Mouse (Mus musculus) retina, postnatal 1 day (tissue): Measurements from ENCODE around the gene Gm29776.

Experiments
- DNase-seq: peaks from one replicate; pipeline ENCODE4 v3.0.0-alpha.2; 2012

Gm29776 gene

DNA sequence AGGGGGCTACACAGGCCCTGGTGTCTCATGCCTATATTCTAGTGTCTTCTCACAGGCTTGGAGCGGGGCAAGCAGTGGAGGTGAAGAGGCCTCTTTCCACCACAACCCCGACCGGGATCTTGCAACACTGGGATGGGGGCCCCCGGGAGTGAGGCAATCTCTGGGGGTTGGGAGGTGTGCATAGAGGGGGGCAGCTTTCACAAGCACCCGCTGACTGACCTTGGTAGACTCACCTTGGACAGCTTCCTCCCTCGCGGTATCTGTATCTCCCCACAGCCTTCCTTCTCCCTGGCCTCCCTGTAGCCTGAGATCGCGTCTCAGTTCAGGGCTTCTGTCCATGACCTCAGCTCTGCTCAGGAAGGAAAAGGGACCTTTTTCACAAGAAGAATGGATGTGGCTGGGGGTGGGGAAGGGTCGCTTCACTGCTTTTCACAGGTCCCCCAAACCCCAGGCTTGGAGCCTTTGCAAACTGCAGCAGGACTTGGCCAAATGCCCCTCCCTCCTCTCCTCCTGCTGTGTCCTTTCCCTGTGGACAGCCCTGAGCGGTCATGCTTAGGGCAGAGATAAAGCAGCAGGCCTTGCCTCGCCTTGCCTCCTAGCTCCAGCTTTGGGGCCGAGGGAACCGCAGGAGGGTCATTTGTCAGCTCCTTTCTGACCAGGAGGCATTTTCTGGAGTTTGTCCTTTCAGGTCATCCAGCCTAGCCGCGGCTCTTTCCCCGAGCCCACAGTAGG lies 8.1 kb upstream of the Gm29776 start:
- DNase-seq: no peak

DNA sequence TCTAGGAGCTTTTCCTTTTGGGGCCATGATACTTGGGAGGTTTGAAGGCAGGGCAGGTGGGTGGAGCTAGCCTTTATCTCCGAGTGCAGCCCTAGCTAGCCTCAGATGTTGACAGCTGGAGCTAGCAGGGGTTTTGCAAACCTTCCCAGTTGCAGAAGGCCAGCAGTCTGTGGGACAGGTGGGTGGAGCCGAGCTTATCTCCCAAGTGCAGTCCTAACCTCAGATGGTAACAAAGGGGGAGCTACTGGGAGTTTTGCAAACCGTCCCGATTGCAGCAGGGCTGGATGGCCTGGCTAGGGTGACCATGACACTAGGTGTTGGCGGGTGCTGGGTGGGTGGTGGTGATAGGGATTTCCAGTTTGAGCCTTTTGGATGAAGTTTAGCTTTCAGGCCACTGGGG lies 7.2 kb upstream of the Gm29776 start:
- DNase-seq: no peak

DNA sequence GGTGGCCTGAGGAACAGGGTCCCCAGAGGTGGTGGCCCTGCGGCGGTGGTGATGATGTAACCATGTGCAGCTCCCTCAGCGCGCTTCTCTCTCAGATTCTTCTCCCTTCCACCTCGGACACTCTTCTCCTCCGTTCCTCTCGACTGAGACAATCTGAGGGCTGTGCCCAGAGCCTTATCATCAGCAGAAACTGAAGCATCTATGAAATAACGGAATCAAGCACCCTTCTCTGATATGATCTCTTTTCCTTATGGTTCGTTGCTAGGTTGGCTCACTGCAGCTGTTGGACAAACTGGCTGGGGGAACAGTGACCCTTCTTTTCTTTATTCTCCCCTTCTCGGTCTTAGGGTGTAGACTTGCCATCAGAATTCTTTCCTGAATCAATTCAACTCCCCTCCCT lies 4.6 kb upstream of the Gm29776 start:
- no peak for DNase-seq

DNA sequence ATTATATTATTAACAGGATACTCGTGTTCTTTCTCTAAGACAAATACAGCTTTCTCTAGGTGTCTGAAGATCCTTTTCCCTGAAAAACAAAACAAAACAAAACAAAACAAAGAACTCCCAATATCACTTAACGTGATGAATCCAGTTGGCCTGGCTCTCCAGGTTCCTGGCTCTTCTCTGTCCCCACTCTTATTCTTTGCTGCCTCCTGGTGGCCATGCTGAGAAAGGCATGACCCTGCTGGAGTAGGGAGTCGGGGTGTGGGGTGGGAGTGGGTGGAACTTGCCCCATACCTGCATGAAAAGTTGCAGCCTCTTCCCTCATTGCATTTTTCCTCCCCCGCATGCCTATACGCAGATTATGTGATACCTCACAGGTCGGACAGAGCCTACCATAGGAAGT lies 2.7 kb upstream of the Gm29776 start:
- DNase-seq: peak; percentile 85

DNA sequence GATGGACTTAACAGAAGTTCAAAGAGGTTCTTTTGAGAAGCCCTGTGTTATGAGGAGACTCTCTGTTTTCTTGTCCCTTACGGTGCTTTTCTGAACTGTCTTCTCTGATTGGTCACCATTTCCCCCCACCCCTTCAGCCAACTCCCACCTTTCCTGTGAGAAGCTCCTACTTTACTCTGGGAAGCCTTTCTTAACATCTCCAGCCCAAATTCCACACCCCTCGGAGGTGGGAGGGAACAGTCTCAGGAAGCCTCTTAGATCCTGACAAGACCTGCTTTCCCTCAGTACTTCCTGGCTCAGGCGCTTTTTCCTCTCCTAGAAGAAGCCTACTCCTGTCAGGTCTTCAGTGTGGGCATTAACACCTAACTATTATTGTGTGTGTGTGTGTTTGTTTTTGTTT lies 953 bp upstream of the Gm29776 start:
- no peak for DNase-seq

DNA sequence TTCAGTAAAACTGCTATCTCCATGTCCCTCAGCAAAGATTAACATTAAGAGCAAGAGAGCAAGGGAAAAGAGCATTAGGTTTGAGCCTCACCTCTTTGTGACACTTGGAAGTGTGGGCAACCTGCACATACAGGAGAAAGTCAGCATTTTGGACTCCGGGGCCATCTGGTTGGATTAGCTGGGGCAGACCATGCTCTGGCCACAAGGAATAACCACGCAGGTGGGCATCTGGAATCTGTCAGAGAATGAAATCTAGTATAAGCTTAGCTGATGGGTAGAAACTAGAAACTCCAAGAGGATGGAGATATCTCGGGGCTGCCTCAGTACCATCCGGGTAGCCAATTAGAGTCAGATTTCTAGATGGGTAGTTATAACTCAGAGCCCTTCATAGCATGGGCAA lies 1.9 kb downstream of the Gm29776 start:
- DNase-seq: no peak

DNA sequence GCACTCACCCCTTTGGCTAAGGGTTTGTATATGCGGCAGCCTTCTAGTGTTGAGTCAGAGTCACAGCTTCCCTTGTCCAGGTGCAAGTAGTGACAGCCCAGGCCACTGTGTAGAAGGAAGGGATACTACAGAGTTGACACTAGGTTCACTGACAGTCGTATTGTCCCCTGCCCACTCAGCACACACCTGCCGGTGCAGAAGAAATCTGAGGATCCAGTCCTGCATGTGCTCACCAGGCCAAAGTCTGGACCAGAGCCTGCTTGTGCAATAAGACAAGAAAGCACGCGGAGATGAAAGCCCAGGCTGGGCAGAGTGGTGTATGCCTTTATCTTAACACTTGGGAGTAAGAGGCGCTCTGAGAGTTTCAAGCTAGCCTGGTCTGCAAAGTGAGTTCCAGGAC lies 3.6 kb downstream of the Gm29776 start:
- no peak for DNase-seq

DNA sequence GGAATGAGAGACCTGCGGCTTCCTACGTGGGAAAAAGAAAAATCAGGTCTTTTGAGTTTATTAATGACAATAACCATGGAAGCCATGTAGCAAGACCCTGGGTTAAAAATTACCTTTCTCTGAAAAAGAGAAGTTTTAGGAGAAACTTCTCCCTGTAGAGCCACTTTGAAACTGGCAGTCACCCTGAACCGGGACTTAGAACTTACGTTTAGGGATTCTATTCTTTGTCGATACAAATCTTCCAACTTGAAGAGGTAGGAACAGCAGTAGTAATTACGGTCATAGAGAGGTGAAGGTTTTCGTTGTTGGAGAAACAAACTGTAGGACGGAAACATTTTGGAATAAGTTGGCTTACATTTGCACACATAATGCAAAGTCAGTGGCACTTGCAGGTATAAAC lies 11.4 kb downstream of the Gm29776 start:
- DNase-seq: no peak

DNA sequence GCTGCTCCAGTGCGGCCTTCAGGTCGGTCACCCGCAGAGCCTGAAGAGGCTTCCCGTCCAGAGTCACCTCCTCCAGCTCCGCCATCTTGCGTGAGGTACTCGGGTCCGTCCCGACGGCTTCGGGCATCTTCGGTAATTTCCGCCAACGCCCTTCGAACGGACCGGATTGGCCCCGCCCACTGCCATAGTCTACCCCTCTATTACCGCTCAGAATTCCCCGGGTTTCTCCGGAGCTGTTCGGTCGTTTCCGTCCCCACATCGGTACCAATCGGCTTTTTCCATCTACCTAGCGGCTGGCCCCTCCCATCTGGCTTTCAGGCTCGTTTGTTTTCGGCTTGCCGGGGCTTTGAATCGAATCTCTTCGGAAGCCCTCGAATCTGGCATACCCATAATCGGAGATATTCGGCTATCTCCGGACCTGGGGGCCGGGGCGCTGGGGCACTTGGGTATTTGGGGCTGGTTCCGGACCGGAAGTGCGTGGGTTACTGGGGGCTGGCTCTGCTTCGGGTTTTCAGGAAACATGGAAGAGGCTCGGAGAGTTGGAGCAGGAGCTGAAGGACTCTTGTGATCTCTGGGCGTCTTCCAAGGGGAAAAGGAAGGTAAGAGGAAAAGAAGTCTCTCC lies 12.0 kb downstream of the Gm29776 start, which contains the start of gene Acin1:
Gene Acin1, minus strand, starts transcription at position 410 of the 622 bp plus-strand sequence.
- peak; percentile 100 for DNase-seq

DNA sequence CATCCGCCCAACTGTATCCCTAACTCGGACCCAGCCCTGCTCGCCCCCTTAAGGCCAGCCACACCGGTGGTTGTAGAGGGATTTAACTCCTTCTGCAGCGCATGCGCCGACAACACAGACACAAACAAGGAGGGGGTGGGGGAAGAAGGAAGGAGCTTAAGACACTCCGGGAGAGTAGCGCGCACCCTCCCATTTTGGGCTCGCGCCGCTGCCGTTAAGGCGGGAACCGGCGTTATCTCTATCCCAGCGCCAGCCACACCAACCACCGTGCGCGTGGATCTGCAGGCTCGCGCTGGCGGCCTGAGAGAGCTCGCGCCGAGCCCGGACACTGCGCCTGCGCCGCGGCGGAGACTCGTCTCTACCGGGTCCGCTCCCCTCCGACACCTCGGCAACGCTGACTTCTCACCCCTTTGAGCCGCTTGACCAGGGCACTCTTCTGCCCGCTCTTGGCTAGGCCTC lies 12.5 kb downstream of the Gm29776 start, which contains the start of gene 1700123O20Rik:
Gene 1700123O20Rik, plus strand, starts transcription at position 154 of the 459 bp plus-strand sequence.
- peak; percentile 95 for DNase-seq

DNA sequence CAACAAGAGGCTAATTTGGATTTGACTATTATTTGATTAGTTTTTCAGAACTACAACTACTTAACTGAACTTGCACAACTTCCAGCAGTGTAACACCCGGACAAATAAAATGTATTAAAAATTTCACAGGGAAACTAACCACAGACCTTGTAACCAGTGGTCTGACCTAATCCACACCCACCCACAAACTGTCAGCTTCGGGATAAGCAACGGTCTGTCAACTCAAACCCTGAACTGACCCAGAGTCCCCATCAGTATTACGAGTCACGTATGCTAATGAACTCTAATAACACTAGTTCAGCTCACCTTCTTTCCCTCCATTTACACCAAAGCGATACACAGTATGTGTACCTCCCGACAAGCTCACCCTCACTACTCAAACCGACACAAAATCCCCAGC lies 13.2 kb downstream of the Gm29776 start:
- DNase-seq: no peak

DNA sequence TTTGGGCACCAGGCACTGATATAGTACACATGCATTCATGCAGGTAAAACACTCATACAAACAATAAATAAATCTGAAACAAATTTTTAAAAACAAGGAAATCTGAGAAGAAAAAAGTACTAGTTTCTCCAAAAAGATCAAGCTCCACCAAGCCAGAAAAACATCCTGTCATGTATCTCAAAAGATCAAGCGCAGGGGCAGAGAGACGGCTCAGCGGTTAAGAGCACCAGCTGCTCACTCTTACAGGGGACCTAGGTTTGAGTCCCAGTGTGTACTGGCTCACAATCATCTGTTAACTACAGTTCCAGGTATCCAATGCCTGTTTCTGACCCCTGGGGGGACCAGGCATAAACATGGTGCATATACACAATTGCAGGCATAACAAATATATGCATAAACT lies 16.2 kb downstream of the Gm29776 start:
- DNase-seq: no peak

DNA sequence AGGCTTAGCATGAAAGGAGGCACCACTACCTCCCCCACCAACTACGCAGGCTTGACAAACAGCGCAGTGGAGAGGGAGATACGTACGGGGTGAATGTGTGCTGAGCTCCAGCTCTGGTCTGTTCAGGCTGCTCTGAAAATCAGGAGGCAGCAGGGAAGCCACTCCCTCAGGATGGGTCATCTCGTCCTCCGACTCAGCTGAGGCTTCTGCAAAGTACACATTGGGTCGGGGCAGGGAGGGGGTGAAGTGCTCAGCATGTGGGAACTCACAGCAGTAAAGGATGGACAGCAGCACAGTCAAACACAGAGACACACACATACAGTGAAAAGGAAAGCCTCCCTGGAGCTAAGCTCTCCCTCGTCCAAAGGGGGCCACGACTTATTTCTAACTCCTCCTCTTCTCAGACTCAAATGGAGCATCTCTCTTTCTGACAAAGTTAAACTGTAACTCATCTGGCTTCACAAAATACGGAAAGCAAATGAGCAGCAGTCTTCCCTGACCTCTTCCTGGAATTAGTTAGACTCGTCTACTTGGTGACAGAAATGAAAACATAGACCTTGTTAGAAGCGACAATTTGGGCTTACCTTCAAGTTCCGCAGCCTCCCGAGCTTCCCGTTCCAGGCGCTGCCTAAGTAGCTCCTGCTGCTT lies 19.9 kb downstream of the Gm29776 start:
- DNase-seq: no peak

DNA sequence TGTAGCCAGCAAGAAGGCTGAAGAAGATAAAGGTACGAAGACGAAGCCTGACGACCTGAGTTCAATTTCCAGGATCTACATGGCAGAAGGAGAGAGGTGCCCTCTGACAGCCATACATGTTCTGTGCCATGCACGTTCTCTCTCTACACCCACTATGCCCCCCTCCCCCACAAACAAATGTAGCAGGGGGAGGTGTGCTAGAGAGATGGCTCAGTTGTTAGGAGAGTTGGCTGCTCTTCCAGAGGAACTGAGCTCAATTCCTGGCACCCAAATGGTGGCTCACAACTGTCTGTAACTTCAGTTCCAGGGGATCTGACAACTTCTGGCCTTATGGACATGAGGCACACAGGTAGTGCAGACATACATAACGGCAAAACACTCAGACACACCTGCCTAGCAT lies 22.3 kb downstream of the Gm29776 start:
- no peak for DNase-seq

DNA sequence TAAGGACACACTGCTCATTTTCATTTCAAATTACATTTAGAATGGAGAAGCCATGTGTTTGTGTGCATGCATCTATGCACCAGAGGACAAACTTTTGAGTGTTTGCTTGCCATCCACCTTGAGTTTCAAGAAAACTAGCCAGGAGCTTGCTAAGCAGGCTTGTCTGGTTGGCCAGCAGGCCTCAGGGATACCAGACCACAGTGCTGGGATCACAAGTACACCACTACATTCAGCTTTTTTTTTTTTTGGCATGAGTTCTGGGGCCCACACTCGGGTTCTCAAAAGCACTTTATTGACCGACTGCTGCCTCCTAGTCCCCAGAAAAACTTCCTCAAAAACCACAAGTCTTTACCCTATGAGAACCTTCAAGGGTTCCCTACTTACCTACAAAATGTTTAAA lies 24.3 kb downstream of the Gm29776 start:
- DNase-seq: no peak

DNA sequence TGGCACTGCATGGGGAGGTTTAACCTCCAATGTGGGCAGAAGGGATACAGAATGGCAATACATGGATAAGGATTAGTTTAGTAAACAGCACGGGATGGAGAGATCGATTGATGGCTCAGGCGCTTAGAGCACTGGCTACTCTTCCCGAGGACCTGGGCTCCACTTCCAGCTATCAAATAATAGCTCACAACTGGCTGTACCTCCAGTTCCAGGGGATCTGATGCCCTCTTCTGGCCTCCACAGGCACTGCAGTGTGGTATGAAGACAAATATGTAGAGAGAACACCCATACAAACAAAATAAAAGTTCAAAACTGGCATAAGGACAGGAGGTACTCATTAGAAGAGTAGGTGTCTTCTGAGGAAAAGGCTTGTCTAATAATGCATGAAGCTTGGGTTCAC lies 29.3 kb downstream of the Gm29776 start:
- peak; percentile 58 for DNase-seq

DNA sequence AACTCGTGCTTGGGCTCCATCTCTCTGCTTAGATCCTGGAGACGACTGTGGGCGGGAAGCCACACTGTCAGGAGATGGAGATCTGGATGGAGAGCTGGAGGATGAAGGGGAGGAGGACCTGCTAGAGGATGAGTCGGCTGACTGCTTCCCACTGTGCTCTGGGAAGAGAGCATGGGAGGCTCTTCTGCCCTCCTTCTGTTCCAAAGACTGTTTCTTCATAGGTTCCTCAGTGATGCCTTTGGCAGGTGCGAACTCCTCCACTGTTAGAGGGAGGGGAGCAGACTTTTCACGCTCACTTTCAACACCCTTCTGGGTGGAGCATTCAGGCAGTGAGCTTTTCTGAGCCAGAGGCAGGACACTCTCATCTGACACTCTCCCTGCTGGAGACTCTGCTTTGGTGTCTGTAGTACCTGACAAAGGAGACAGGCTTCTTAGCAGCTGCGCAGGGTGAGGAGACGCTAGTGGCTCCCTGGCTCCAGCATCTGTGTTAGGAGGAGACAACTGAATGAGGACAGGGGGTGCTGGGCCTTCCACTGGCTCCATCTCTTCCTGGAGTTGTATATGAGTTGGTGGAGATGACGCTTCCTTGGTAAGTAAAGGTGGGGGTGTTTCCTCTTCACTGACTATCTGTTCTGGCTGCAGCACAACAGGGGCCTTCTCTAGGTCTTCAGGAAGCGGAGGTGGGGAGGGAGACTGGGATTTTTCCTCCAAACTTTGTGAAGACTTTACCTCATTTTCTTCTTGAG lies 34.0 kb downstream of the Gm29776 start:
- DNase-seq: no peak

DNA sequence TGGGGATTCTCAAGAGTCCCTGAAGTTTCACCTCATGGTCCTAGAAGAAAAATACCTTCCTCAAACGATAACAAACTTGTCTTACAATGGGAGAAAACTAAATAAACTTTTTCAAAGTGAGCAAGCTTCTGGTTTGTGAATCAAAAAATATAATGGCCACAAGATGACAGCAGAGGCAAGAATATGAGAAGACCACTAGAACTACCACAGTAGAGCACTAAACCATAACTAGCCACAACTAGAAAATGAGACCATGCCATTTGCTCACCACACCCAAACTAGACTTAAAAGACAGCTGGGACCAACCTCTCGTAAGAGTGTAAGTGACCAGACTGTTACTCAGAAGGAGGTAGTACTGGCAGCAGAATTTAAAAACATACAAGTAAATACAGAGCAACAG lies 38.6 kb downstream of the Gm29776 start:
- DNase-seq: no peak

DNA sequence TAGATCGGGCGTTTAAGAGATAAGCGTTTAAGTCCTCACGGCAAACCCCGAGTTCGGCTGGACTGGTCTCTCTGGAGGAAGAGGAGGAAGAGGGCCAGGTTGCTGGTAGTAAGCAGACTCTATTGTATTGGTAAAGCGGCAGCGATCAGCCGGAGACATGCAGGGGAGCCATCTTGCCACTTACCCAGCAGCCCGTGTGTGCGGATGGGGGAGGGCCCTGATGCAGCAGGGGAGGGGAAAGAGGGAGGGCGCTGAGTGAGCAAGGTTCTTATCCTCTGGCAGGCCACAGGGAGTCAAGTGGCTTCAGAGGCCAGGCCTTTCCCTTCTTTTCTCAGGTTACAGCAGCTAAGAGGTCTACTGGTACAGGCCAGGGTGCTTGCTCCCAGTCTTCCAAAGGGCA lies 45.1 kb downstream of the Gm29776 start:
- peak; percentile 92 for DNase-seq

DNA sequence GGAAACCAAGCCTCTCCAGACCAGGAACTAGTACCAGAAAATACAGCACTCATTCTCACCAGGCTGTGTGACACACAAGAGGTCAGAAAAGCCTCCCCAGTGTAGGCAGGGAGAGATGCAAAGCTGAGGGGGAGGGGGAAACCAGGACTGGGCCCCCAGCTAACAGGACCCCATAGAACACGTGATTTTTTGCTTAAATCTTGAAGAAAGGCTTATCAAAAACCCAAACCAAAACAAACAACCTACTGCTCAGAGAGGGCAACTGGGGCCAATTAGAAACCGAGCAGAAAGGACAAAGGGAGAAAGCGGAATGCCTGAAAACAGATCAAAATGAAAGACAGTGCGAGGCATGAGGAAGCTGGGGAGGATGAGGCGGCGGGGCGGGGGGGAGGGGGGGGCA lies 45.8 kb downstream of the Gm29776 start:
- DNase-seq: no peak

DNA sequence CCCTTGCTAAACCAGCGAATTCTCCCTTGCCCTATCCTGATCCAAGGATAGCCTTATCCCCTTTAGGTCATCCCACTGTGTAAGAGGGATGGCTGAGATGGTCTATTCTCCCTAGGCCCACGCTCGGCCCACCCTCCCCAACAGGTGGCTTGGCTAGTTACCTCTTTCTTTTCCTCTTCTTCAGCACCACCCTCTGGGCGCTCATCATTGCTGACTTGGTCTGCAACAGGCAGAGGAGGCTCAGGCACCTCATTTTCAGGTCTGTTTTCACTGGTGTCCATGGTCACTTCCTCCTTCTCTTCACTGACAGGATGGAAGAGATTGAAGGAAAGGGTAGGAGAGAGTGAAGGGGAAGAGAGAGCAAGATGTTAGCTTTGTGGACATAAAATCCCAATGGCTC lies 47.1 kb downstream of the Gm29776 start:
- DNase-seq: no peak

DNA sequence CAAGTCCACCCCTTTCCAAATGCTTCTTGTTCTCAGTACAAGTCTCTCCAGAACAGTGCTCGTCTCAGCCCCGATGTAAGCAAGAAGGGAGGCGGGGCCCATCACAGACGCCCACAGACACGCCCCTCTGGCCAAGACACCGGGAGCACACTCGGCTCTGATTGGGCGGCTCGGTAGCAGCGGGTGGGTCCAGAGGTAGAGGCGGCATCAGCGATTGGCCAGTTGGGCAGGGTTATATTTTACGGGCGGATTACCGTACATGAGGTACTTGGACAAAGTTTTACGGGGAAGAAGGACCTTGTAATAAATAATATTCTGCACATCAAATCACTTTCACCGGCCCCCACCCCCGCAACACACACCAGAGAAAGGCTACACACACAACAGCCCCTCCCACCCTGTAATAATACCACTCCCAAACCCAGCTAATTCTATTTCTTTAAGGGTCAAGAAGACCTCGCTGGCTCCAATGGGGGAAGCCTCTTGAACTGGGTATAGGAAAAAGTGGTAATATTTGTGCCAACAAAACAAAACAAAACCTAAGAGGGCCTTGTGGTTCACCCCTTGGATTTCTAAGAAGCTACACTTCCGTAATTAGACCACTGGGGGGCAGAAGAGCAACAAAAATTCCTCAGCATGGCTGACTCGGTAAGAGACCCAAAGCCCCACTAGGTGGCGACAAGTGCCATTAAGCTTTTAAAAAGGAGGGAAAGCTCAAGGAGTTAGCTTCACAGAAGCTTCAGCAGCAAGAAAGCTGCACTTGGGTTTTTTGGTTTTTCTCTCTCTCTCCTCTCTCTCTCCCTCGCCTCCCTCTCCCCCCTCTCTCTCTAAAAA lies 47.8 kb downstream of the Gm29776 start:
- DNase-seq: peak; percentile 94
